Mouse (Mus musculus): Measurements from ENCODE around the gene Olfr292.

Gene Olfr292

GRCm38 (mm10) chr7:86688030-86688429 lies at the start of gene Olfr292:
Gene Olfr292, plus strand, starts transcription at chr7:86688330.
- DNase-seq (ENCODE audit: low spot score) = no peak

- DNase-seq (ENCODE audit: low spot score) = no peak
Observed at GRCm38 (mm10) chr7:86648761-86649160, 39.4 kb upstream of the Olfr292 start, which contains the start of gene Olfr293. Gene Olfr293, plus strand, starts transcription at chr7:86649061.

GRCm38 (mm10) chr7:86725013-86725412 lies 36.9 kb downstream of the Olfr292 start:
- DNase-seq (ENCODE audit: low spot score) = no peak
